Mouse (Mus musculus) urinary bladder, adult 18-20 months (tissue): ENCODE data around the gene Palm.
"Not testable (repeated sequence)": the region's sequence is repeated elsewhere in the genome, so short reads cannot be mapped to it uniquely, and the experiment has no call there.

Source experiments
- DNase-seq, 2 experiments: peaks; one replicate each; pipeline ENCODE4 v3.0.0; 2022; ENCODE audit warnings: low spot score in 2 of 2, mixed read lengths in 2 of 2

Gene Palm

GRCm38 (mm10) chr10:79793051-79793737, at the start of gene Palm:
Gene Palm, plus strand, starts transcription at chr10:79793572.
- DNase-seq: peak; percentile 44 to 76

- no peak for DNase-seq
These were observed 49.6 kb upstream of the Palm start for GRCm38 (mm10) chr10:79743650-79744365.

DNA sequence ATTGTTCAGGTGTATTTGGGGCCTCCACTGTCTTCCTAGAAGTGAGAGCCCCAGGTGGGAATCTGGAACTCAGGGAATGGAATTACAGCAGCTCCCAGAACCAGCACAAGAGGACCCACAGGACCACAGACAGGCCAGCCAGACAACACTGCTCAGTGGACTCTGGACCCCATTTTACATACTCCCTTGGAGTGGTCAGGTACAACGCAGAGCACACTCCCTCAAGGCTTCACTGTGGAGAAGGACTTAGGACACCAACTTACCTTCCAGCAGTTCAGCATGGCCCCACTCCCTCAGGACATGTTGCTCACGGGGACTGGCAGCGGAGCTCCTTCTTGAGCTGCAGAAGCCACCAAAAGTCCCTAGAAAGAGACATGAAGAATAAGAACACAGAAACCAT, 48.0 kb upstream of the Palm start:
- no peak for DNase-seq

DNA sequence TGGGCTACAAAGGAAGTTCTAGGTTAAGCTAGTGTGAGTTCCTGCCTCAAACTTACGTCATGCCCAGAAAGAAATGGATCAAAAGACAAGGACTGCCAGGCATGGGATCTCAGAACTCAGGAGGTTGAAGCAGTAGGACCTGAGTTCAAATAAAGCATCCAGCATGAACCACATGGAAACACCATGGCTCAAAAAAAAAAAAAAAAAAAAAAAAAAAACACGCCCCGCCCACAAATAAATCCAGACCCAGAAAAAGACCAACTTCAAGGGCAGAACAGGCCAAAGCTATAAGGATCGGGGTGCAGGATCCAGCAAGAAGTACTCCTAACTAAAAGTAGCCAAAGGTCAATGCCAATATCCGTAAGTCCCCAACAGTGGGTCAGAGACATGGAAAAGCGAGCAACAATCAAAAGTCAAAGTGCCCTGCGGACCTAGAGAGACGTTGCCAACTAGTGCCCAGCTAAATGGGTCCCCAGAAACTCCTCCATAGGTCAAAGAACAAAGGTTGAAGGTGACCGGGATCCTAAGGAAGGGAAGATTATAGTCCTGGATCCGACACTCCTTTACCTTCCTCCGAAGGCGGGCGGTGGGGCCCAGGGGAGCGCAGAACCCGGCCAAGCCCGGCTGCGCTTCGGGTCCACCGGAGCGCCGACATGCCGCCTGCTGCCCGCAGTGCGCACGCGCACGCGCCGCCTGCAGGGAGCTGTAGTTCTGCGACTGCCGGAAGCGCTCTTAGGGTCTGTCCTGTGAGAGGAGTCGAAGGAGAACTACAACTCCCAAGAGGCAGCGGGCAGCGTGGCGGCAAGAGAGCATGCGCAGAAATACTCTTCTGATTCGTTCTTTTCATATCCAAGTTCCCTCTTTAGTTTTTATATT, 47.2 kb upstream of the Palm start, which contains the start of gene Polrmt:
TSS of gene Polrmt (minus strand) at position 684 of the 876 bp plus-strand sequence.
- peak; percentile 86 to 95 for DNase-seq

DNA sequence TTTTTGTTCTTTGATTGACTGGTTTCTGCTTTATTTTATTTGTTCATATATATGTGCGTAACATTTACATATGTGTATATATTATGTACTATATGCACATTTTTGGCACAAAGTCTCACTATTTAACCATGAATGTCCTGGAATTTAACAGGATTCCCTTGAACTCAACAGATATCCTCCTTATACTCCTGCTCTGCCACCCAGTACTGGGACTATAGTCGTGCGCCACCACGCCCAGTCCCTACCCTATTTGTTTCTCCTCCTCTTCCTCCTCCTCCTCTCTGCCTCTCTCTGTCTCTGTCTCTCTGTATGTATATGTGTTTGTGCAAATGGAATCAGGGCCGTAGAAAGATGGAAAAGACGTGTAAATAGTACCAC, 46.6 kb upstream of the Palm start:
- DNase-seq: no peak

DNA sequence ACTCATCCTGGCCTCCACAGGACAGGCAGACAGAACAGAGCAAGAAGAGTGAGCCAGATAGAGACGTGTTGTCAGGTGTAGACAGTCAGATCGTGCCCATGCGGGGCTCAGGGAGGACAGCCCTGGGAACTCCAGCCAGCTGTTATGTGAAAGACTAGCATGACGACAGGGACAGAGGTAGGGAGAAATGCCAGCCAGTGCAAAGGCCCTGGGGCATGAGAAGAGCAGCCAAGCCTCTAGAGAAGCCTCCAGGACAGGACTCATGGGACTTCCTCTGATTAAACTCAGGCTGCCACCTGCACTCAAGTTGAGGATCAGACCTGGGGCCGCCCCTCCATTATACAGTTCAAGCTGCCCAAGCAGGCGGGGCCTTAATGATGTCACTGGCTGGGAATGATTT, 44.9 kb upstream of the Palm start:
- DNase-seq: no peak

DNA sequence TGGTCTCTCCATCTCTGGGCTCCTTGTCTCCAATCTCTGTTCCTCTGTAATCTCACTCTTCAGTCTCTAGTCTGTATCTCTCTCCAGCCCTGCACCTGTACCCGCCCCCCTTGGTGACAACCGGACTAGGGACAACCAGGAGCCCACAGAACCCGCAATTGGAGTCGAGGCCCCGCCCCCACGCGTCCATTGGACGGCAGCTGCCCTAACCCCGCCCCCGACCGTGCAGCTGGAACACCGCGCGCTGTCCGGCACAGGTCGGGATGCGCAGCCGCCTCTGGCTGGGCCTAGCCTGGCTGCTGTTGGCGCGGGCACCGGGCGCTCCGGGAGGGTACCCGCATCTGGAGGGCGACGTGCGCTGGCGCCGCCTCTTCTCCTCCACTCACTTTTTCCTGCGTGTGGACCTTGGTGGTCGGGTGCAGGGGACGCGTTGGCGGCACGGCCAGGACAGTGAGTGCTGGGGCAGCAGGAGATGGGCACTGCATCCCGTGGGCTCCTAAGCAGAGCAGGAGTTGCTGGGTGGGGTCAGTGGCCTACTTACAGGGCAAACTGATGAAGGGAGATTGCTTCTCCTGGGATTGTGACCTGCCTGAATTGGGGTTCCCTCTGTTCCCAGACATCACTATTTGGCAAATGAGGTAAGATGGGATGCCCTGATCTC, 38.4 kb upstream of the Palm start, which contains the start of gene Fgf22:
TSS of gene Fgf22 (plus strand) at position 221 of the 661 bp plus-strand sequence.
- peak in 1 of 2 experiments; percentile 39 for DNase-seq

GRCm38 (mm10) chr10:79755854-79756253, 37.5 kb upstream of the Palm start:
- no peak for DNase-seq

GRCm38 (mm10) chr10:79756660-79757059, 36.7 kb upstream of the Palm start:
- no peak for DNase-seq

DNA sequence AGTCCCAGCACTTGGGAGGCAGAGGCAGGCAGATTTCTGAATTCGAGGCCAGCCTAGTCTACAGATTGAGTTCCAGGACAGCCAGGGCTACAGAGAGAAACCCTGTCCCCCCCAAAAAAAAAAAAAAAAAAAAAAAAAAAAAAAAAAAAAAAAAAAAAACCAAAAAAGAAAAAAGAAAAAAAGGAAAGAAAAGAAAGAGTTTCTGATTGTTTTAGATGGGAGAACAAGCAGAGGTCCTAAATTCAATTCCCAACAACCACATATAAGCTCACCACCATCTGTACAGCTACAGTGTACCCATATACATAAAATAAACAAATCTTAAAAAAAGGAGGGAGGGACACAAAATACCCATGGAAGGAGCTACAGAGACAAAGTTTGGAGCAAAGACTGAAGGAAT, 33.7 kb upstream of the Palm start:
- not testable (repeated sequence) for DNase-seq

DNA sequence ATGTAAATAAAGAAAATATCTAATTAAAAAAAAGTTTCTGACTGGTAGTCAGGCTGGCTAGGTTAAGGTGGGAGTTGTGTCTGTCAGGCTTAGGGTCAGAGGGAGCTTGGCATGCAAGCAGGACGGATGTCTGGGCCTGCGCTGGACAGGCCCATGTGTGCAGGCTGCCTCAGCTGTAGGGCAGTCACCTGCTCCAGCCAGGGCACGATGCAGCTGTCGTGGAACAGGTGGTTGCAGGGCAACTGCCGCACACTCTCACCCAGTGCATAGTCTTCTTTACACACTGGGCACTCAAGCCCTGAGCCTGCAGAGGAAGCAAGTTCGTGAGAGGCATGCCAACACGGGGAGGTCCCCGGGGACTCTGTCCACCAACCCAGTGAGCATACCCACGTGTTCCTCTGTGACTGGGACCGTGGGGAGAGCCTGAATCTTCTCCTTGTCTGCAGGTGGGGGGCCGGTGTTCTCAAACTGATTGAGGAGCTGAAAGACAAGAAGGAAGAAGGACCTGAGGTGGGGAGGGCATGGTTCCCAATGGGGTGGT, 32.7 kb upstream of the Palm start:
- no peak for DNase-seq

- DNase-seq: no peak
These were observed 30.5 kb upstream of the Palm start for GRCm38 (mm10) chr10:79762875-79763274.

- DNase-seq: peak in 1 of 2 experiments; percentile 62
These were observed 29.1 kb upstream of the Palm start for GRCm38 (mm10) chr10:79764234-79764633.

DNA sequence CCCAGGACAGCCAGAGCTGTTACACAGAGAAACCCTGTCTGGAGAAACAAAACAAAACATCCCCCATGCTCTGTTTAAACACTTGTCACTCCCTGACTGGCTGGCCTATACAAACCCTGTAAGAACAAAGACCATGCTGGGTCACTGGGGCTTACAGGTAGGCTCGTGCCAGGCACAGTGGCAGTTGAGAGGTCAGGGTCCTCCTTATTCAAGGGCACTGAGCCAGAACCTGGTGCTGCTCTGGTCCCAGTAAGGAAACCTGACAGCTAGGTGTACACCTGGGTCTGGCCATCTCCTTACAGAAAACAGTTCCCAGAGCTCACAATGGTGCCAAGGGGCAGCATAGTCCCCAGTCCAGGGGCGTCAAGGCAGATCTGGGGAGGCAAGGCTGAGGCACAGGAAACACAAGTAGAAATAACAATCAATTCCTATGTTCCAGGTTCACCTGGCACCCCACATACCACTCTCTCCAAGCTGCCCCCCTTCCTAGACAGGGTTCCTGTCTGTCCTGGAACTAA, 28.1 kb upstream of the Palm start:
- no peak for DNase-seq

GRCm38 (mm10) chr10:79766001-79766507, 27.3 kb upstream of the Palm start:
- peak in 1 of 2 experiments; percentile 52 for DNase-seq

GRCm38 (mm10) chr10:79766508-79767325, 26.7 kb upstream of the Palm start, which contains the start of gene Rnf126:
Gene Rnf126, minus strand, starts transcription at chr10:79766952.
- peak; percentile 99 for DNase-seq

DNA sequence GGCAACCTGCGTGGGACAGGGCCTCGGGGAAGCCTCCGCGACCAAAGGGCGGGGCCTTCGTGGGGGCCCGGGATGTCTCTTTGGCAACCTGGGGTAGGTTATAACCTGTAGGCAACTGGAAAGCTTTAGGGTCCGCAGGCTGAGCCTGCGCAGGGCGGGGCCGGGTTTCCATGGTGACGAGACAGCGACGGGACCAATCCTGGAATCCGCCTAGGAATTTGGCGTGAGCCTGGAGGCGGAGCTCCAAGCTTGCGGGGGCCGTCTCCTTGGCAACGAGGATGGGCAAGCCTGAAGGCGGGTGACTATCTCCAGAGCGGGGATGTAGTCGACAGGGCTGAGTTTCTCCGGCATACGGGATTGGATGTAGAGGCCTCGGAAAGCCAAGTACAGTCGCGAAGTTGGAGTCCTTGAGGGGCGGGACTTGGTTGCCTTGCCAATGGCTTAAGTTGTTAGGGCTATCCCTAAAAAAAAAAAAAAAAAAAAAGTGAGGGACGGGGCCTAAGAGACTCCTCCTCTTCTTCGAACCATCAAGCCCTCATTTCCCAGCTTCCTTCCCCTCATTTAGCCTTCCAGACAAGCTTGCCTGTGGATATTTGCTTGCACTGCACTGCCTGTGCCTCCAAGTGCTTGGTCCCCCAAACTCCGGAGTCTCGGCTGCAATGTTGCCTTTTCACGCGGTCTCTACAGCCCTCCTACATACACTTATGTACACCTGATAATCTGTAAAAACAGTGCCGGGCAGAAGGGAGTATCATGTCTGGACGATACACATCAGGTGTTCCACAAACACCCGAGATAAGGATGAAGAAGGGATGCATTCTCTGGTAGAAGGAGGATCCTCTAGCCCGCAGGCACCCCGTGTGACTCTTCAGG, 25.8 kb upstream of the Palm start:
- DNase-seq: peak; percentile 70 to 88

DNA sequence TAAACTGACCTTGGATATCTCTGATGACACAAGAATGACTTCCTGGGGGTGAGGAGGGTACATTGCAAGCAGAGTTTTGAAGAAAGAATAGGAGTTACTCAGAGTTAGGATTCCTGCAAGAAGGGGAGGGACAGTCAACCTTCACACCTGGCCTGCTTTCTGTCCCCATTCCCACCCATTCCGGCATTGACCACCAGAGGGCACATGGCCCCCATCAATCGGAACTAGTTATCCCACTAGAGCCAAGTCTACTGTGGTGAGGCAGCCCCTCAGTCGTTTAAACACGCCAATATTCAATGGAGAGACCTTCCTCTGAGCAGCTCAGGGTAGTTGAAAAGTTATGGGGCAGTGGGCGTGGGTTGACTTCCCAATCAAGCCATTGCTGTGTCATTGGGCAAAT, 25.0 kb upstream of the Palm start:
- peak; percentile 50 to 64 for DNase-seq

DNA sequence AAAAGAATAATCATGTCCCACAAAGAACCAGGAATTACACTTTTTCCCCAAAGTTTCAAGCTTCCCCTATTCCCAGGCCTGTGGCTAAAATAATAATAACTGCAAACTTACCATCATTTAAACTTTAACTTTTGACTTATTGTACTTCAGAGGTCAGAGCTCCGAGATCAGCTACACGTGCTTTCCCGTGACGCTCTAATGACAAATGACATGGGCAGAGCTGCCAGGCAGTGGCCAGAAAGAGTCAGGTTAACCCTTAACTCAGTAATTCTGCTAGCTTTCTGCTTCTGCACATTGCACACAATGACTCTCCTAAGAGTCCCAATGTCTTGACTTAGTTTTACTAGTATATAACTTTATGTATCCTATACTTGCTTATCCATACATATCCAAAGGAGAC, 24.0 kb upstream of the Palm start:
- DNase-seq: no peak
